ENCODE assay signal across 8 mouse cellular contexts in the genomic region with DNA sequence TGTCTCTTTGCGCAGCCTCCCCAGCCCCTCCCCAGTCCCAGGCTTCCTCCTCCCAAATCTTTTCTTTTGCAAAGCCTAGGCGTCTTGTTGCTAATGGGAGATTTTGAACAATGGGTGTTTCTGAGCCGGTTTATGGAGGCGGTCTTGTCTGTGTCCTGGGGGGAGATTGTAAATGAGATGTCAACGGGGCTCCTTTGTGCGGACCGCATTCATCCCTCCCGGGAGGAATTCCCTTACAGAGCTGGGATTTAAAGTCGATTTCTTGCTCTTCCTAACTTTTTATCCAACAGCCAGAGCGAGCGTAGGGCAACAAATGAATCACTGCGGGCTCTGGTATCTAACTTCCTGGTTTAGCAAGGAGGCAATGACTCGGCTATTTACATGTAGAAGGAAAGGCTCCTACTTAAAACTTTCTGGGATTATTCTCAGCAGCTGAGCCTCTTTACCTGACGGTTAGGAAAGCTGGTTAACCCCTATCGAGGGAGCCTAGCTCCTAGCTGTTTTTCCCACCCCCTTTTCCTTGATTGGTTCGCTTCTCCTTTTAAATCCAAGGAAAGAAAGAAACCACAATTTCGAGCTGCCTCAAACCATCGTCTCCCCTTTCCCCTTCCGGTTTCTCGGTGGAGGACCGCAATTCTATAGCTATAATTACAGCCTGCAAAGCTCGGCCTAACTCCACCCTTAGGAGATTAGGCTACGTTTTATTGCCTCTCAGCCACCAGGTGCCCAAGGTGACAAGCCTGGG.
DNase-seq lines count a peak whose midpoint lies in the region; ATAC-seq and TF ChIP-seq lines count a peak whose summit lies in the region.

No protein-coding gene starts in this region.

- DNase-seq in kidney, adult 2 months: peak; percentile 42
- DNase-seq in kidney, adult 11 months: no peak
- DNase-seq in embryo, embryonic 11 days: peak; percentile 79
- DNase-seq in heart, postnatal 10 days: peak; percentile 52 to 59
- DNase-seq in midbrain, postnatal 0 days (ENCODE audit: low spot score): peak; percentile 40
- no peak for DNase-seq in spleen, adult 18-20 months
- DNase-seq in cerebellum, adult 8-10 months: no peak

- H3K4me2 ChIP-seq in limb, embryonic 13.5 days (replicated peaks): peak overlapping the region; percentile 69
- H3K4me2 ChIP-seq in midbrain, postnatal 0 days (ENCODE audit: low read depth, low read length, poor library complexity, severe bottlenecking): peak overlapping the region; percentile 44

- peak overlapping the region; percentile 57 for H3K27ac ChIP-seq in kidney, adult 2 months (ENCODE audit: insufficient read depth, low read depth, low read length)
- peak overlapping the region; percentile 70 for H3K27ac ChIP-seq in limb, embryonic 13.5 days
- H3K27ac ChIP-seq in midbrain, postnatal 0 days (ENCODE audit: low read depth, low read length): no peak overlapping the region

- peak; percentile 13 for ATAC-seq in limb, embryonic 13.5 days (ENCODE audit: low FRiP score, low read depth)
- ATAC-seq in midbrain, postnatal 0 days (ENCODE audit: low FRiP score): no peak

- H3K36me3 ChIP-seq in kidney, adult 2 months (ENCODE audit: control insufficient read depth, insufficient read depth, low read length): no peaks in the 10 kb centered on the region
- no peaks in the 10 kb centered on the region for H3K36me3 ChIP-seq in limb, embryonic 13.5 days
- no peaks in the 10 kb centered on the region for H3K36me3 ChIP-seq in midbrain, postnatal 0 days (ENCODE audit: insufficient read depth, low read length)

- H3K9ac ChIP-seq in limb, embryonic 13.5 days: peak overlapping the region; percentile 64
- H3K9ac ChIP-seq in midbrain, postnatal 0 days (replicated peaks; ENCODE audit: low read length, poor library complexity, severe bottlenecking): no peak overlapping the region

- H3K4me3 ChIP-seq in kidney, adult 2 months (ENCODE audit: insufficient read depth, low read depth, low read length): 0 out of 2 replicates have a peak overlapping the region, but pooled peaks have one; percentile 14
- peak overlapping the region; percentile 37 for H3K4me3 ChIP-seq in limb, embryonic 13.5 days
- H3K4me3 ChIP-seq in midbrain, postnatal 0 days (ENCODE audit: low read depth, low read length): peak overlapping the region; percentile 14; the same call in 1 of the 2 replicates

- H3K4me1 ChIP-seq in kidney, adult 2 months (ENCODE audit: control insufficient read depth, insufficient read depth, low read length): peaks cover 15% of the 10 kb centered on the region
- peaks cover 38% of the 10 kb centered on the region for H3K4me1 ChIP-seq in limb, embryonic 13.5 days
- H3K4me1 ChIP-seq in midbrain, postnatal 0 days (ENCODE audit: insufficient read depth, low read length): no peaks in the 10 kb centered on the region

- H3K9me3 ChIP-seq in limb, embryonic 13.5 days: no peaks in the 10 kb centered on the region
- no peaks in the 10 kb centered on the region for H3K9me3 ChIP-seq in midbrain, postnatal 0 days (ENCODE audit: low read length)

- no peak for TF ChIP-seq POLR2A in kidney, adult 2 months (IDR thresholded peaks at IDR 0.05; ENCODE audit: low read depth, low read length)

- intact Hi-C loops in heart, postnatal 10 days (cut with DNase I): no loop called here

- no peak for TF ChIP-seq CTCF in kidney, adult 2 months (conservative IDR thresholded peaks at IDR 0.05; ENCODE audit: insufficient read depth, insufficient read length, low read depth, low read length)
- no peak for TF ChIP-seq CTCF in midbrain, postnatal 0 days (IDR thresholded peaks at IDR 0.05)

- 18% methylated on average over 23 of the region's 23 CpGs for WGBS in kidney, adult 2 months
- under 1% methylated on average over 23 of the region's 23 CpGs for WGBS in limb, embryonic 13.5 days
- 4% methylated on average over 23 of the region's 23 CpGs for WGBS in midbrain, postnatal 0 days

- H3K27me3 ChIP-seq in kidney, adult 2 months (replicated peaks; ENCODE audit: control insufficient read depth, insufficient read depth, low read length): no peaks in the 10 kb centered on the region
- no peaks in the 10 kb centered on the region for H3K27me3 ChIP-seq in limb, embryonic 13.5 days
- peaks cover 29% of the 10 kb centered on the region; the same call in 1 of the 2 replicates for H3K27me3 ChIP-seq in midbrain, postnatal 0 days (ENCODE audit: insufficient read depth, low read length)

Comparison
In these comparisons a context has a peak if more than half of its experiments do, and no peak if none do; other contexts are left out.
1. DNase-seq: peak in kidney, adult 2 months (single experiment), embryo, embryonic 11 days (single experiment), heart, postnatal 10 days (2 of 2) and midbrain, postnatal 0 days (single experiment); none in kidney, adult 11 months (single experiment), spleen, adult 18-20 months (0 of 2) and cerebellum, adult 8-10 months (single experiment).
2. Peak in every context shown above with its lines, with median percentiles within 50 percentile points of each other: H3K4me3 ChIP-seq.